Mouse (Mus musculus) cerebellum, postnatal 4 days (tissue): ENCODE data around the gene St8sia1.

Experiments used
- DNase-seq, 2 experiments: peaks; one replicate each; pipeline ENCODE4 v3.0.0; 2022; ENCODE audit warnings: low spot score in 2 of 2, mixed read lengths in 1 of 2

The St8sia1 gene

GRCm38 (mm10) chr6:142792241-142792968 lies 171.8 kb downstream of the St8sia1 start:
- peak in 1 of 2 experiments; percentile 59 for DNase-seq

- DNase-seq = no peak
Measured at GRCm38 (mm10) chr6:142789736-142790135, 174.5 kb downstream of the St8sia1 start.

DNA sequence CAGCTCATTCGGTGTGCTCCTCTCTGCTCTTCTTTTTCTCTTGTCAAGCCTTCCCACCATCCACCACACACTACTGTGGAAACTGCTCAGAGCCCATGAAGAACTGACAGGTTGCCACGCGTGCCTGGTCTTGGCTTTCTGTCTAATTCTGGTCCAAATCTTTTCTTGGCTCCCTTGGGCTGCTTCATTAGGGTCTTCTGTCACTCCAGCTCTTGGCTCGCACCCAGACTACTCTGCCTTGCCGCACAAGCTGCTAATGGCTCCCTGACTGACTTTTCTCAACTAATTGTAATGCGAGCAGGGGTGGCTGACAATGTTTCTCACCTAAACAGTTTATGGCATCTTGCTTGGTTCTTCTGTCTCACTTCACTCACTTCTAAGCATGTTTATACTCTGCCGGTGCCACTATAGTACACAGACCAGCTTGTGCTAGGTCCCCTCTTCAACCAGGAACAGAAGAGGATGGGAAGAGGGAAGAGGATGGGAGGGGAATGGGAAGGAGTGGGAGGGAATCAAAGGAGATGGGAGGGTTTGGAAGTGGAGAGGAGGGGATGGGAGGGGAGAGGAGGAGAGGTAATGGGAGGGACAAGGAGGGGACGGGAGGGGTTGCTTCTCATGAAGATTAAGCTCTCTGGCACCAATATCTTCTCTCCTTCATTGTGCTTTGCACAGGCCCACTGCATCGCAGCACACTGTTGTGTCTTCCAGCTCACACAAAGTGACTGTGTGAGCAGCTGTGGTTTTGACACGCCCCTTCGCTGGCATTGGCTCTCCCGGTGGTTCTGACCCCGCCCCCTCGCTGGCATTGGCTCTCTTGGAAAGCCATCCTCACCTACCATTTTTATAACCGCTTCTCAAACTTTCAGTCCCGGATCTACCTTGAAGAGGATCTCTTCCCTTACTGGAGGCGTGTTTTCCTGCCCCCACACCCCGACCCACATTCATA lies 175.9 kb downstream of the St8sia1 start:
- peak in 1 of 2 experiments; percentile 63 for DNase-seq

DNA sequence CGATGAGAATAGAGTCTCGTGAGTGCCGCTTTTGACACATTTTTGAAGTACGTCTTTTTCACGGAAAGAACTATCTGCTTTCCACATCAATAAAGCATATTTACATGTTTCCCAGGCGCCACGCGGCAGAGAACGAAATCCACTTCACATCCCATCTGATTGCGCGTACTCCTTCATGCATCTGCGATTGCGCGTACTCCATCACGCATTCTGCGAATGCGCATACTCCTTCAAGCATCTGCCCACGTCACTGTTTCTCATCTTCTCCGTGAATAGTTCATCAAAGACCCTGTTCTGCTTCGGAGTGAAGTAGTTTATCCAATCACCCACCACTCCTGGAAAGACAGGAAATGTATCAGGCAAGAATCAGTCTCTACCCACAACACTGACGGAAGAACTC lies 178.1 kb downstream of the St8sia1 start:
- no peak for DNase-seq

DNA sequence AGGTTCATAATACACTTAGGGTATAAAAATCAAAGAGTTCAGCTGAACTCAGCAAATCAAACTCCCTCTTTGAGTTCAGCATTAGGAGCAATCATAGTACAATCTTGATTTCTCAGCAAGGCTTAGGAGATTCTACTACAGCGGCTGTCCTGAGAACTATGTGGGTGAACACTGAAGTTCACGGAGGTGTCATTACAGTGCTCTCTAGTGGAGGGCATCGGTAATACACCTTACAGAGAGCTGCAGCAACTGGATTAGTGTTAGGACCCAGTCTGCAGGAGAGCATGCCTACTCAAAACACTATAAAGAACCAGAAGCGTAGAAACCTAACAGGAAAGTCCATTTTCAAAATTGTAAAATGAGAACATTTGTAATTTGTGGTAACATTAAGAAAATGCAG lies 178.9 kb downstream of the St8sia1 start:
- peak in 1 of 2 experiments; percentile 51 for DNase-seq

GRCm38 (mm10) chr6:142781286-142781685 lies 183.0 kb downstream of the St8sia1 start:
- no peak for DNase-seq

- DNase-seq = no peak
Measured at GRCm38 (mm10) chr6:142780574-142781033, 183.6 kb downstream of the St8sia1 start.

DNA sequence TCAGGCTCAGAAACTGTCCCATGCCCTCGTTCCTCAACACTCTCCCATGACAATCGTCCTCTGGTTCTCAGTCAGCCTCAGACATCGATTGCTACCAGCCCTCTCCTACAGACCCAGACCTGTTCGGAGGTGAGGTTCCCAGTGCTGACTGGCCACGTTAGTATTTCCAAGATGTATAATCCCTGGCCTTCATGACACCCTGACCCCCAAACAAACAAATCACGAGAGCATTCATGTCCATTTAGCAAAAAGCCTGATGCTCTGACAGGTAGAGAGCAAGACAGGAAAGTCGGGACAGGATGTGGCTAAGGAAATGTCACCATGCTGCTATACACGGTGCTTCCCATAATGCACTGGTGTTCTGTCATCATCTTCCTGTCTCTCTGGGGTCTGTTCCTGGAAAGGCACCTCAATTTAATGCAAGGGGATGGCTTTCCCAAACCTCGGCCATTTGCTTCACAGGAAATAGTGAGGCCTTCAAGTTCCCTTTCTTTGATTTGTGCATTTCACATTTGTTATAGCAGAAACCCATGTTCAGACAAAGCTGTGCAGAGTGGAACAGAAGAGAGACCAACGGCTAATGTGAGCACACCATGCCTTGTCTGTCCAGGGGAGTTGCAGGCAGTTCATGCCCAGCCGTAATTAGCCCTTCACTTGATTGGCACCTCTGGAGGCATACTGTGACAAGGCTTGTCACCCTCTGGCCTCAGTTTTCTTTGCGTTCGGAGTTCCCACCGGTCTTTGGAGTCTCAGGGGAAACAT lies 184.3 kb downstream of the St8sia1 start:
- DNase-seq = no peak

GRCm38 (mm10) chr6:142779045-142779811 lies 185.0 kb downstream of the St8sia1 start:
- peak in 1 of 2 experiments; percentile 64 for DNase-seq

DNA sequence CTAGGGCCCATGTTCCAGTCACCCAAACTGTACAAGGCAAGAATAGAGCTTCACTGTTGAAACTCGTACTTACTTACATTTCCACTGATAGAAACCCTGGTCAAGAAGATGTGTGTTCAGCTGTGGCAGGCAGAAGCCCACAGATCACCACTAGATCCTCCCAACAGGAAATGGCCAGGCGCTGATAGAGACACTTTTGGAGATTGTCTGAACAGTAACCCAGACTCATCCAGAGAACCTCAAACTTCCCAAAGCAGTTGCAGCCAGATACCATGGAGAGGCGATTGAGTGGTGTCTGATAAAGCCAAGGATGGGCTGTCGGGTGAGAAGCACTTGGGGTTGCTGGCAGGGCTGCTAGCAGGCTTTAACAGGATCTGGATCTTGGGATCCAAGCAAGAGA lies 187.3 kb downstream of the St8sia1 start:
- DNase-seq = no peak

- no peak for DNase-seq
Measured at GRCm38 (mm10) chr6:142773566-142773965, 190.7 kb downstream of the St8sia1 start.

DNA sequence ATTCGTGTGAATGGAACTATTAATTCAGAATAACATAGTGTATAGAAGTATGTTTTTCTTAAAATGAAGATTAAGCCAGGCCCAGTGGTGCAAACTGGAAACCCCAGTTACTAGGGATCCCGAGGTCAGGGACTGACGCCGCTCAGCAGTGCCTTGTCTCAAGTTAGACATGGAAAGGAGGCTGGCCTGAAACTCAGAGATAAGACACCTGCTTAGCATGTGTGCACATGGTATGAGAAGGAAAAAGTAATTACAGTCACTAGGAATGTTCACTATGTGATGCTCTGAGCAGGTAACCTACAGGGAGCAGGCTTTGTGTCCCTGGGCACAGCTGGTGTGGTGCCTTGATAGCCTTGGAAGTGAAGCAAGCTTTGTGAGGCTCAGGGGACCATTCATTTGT lies 192.6 kb downstream of the St8sia1 start:
- DNase-seq = no peak
